Mouse (Mus musculus) adrenal gland, adult 10 weeks (tissue): ENCODE data around the gene Krt76. TPM values are rescaled to one million over a fixed set of nuclear protein-coding genes. Genes with fewer than 3 reads are reported as not detected.

Source experiments
- polyA plus RNA-seq: library from polyadenylated mRNA; stranded (reverse); fragments of 350-450 nt; fragmentation: Illumina TruSeq; extraction: RNeasy Lipid Tissue Mini Kit (QIAGEN cat#74804); gene quantifications from one replicate; pipeline ENCODE4 v1.2.3, GENCODE M21; 2014; ENCODE audit warnings: low read depth, low replicate concordance

Gene Krt76
- not detected for polyA plus RNA-seq

DNA sequence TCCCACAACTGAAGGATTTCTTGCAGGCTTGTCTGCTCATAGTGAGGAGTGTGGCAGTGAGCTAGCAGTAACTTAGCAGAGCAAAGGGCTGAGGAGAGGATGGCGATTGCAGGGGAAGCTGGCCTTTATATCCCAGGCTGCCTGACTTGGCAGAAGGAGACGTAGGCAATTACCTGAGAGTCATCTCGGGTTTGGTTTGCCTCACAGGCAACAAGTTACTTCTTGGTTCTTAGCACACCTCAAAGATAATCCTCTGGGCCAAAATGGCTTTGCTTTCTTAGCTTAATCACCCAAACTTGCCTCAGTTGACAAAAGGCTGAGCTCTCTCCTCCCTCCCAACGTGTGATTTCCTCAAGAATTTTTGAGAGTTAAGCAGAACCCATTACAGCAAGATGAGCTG lies at the start of gene Krt76:
Gene Krt76, minus strand, starts transcription at position 101 of the 400 bp plus-strand sequence.

DNA sequence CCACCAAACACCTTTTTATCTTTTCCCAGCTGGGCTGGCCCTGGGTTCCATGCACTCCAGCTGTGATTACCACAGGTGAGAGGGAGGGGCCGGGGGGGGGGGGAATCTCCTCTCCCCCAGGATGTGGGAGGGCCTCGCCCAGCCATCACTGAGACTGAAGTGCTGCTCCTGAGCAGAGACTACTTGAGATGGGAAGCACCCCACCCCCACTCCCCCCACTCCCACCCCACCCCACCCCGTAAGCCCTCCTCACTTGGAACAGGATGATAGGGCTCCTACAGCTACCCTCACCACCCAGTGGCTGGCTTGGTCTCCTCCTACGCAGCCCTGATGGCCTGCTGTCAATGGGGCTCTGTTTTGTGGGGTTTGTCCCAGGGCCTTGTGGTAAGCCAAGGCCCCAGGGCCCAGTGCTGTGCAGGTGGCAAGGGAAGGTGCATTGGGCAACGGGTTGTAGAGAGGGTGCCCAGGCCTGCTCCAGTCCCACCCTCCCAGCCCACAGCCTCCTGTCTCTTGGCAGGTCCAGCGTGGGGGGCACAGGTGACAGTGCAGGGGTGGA lies 47.6 kb upstream of the Krt76 start, which contains the start of gene Krt79:
Gene Krt79, minus strand, starts transcription at position 51 of the 556 bp plus-strand sequence.

DNA sequence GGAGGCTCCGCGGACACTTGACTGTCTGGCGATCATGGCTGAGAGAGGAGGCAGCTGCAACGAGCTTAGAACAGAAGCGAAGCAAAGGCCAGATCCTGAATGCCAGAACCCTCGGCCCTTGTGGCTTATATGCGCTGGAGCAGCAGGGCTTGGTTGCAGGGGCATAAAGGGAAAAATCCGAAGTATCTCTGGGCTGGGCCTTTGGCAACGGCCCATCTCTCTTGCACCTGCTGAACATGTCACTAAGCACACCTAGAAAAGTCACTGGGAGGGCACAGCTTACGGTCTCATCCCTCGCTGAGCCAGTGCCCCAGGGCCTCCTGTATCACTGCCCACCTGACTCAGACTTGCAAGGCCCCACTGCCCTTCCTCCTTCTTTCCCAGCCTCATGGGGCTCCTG lies 31.9 kb upstream of the Krt76 start, which contains the start of gene Krt4:
Gene Krt4, minus strand, starts transcription at position 101 of the 400 bp plus-strand sequence.

DNA sequence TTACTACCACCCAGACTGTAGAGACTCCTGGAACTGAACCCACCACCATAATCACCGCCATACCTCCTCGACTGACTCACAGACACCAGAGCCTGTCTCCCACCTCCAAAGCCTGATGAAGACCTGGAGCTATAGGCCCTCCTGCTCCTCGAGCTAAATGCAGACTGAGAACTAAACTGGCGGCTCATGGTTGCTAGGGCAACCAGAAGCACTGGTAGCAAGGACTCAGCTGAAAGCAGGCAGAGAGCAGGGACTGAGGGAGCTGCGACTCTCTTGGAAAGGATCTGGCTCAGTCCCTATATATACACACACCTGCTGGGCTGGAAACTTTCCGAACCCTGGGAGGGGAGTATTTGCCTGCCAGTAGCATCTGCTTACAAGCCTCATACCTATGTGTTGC lies 23.3 kb downstream of the Krt76 start, which contains the start of gene Krt77:
Gene Krt77, minus strand, starts transcription at position 275 of the 400 bp plus-strand sequence.

DNA sequence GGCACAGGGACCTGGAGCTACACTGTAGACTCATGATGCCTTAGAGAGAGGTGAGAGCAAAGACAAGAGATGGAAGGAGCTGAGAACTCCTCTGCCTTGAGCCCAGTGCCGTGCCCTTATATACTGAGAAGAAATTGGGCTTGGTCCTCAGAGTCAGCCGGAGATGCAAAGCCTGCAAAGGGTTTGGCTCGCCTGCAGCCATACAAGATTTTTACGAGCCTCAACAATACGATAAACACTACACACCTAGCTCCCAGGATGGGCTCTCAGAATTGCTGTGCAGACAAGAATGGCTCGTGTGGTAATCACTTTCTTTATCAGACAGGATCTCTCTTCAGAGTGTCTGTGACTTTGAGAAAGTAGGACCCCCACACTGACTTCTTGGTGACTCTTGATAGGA lies 42.0 kb downstream of the Krt76 start, which contains the start of gene Krt1:
Gene Krt1, minus strand, starts transcription at position 101 of the 400 bp plus-strand sequence.

Other genes with a start within 250 kb of the Krt76 start
- gene Gm5478, start 245.5 kb downstream of the Krt76 start, polyA plus RNA-seq = not detected
- not detected for gene Krt6b, start 212.6 kb downstream of the Krt76 start, polyA plus RNA-seq
- gene Krt6a, start 198.6 kb downstream of the Krt76 start, polyA plus RNA-seq = not detected
- gene Krt5, start 180.0 kb downstream of the Krt76 start, polyA plus RNA-seq = not detected
- not detected for gene Krt71, start 149.8 kb downstream of the Krt76 start, polyA plus RNA-seq
- not detected for gene Krt72, start 106.5 kb downstream of the Krt76 start, polyA plus RNA-seq
- gene Krt73, start 90.6 kb downstream of the Krt76 start, polyA plus RNA-seq = not detected
- not detected for gene Krt2, start 74.8 kb downstream of the Krt76 start, polyA plus RNA-seq
- not detected for gene Krt1, start 42.1 kb downstream of the Krt76 start, polyA plus RNA-seq
- not detected for gene Krt77, start 23.2 kb downstream of the Krt76 start, polyA plus RNA-seq
- not detected for gene Krt4, start 31.8 kb upstream of the Krt76 start, polyA plus RNA-seq
- not detected for gene Krt79, start 47.4 kb upstream of the Krt76 start, polyA plus RNA-seq
- not detected for gene Krt78, start 61.4 kb upstream of the Krt76 start, polyA plus RNA-seq
- gene Krt8, start 111.6 kb upstream of the Krt76 start, polyA plus RNA-seq = not detected
- not detected for gene Krt18, start 135.3 kb upstream of the Krt76 start, polyA plus RNA-seq
- gene Eif4b, start 180.9 kb upstream of the Krt76 start, polyA plus RNA-seq = 196 TPM
- 31.5 TPM for gene Tns2, start 207.5 kb upstream of the Krt76 start, polyA plus RNA-seq
- gene Spryd3, start 243.3 kb upstream of the Krt76 start, polyA plus RNA-seq = 1.4 TPM